Mouse (Mus musculus): ENCODE data around the gene Bglap. TPM values are rescaled to one million over a fixed set of nuclear protein-coding genes. Genes with fewer than 3 reads are reported as not detected.
"Not testable (repeated sequence)": the region's sequence is repeated elsewhere in the genome, so short reads cannot be mapped to it uniquely, and the experiment has no call there.

Gene Bglap
- total RNA-seq, 2 experiments from 2014 or later = not detected

DNA sequence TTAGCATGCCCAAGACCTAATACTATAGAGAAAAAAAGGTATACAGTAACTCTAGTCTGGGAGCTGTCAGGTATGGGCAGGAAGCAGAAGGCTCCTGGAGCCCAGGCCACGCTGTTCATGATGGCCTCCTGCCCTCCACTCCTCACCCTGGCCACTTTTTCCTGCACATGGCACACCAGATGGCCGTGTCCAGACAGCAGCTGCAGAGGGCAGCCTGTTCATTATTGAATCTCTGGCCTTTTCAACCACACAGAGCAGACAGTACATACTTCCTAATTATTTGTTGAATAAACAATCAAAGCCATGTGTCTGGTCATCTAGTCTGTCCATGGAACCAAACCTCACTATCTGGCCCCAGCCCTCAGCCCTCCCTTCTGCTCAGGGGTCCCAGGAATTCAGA lies 14.4 kb upstream of the Bglap start:
- intact Hi-C loops (cut with DNase I; ENCODE audit: low total_unique reads) = no loop called here
- DNase-seq = no peak

DNA sequence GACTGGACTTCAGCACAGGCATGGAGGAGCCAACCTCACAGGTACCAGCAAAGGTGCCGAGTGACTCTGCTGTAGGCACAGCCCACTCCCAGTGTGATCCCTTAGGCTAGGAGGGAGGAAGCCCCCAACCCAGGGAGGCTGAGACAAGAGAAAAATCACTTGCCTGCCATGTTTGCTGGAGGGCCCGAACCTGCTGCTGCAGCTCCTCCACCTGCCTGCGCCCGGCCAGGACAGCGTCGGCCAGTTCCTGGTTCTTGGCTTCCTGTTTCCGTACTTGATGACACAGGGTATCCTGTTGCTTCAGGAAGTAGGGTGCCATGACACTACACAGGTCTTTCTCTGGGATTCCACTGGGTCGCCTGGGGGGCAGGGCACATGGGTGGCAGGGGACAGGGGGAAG lies 11.5 kb upstream of the Bglap start:
- DNase-seq = no peak

DNA sequence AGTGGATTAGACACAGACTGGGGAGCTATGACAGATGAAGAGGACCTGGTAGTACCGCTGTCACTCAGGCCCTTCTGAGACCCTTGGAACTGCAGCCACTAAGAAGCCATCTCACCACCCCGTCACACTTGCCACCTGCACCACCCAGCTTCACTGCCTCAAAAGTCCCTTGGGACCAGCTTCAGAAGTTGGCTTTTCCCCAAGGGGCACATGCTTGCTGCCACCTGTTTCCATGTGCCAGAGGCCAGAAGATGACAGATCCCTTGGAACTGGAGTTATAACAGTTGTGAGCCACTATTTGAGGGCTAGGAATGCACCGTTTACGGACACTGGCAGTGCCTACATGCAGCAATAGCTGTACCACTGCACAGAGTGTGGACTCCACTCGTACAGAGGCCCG lies 11.0 kb upstream of the Bglap start:
- intact Hi-C loops (cut with DNase I; ENCODE audit: low total_unique reads) = no loop called here
- no peak for DNase-seq

More for the DNA sequence above, 11.5 kb upstream of the Bglap start:
- intact Hi-C loops (cut with DNase I; ENCODE audit: low total_unique reads) = no loop called here

DNA sequence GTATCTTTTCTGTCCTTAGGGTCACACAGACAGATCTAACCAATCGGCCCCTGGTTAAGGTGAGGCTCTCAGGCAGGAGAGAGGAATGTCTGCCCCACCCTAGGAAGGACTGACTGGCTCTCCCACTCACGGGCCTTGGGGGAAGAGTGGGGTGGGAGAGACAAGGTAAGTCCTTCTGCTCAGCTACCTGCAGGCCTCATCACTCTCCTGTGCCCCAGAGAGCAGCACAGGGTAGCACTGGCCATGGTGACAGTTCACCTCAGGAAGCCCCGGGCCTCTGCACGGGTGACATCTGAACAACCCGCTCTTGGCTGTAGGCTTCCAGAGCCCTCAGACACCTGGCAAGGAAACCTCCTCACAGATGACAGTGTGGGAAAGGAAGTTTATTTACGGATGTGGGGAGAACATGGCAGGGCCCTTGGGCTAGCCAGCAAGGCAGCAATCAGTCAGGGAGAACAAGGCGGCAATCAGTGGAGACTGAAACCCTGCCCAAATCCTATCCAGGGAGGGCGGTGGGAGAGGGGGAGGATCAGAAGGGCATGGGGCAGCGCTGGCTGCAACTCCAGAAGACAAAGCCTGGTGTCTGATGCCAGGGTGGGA lies 9.6 kb upstream of the Bglap start:
- no peak for DNase-seq
- intact Hi-C loops (cut with DNase I; ENCODE audit: low total_unique reads) = no loop called here

DNA sequence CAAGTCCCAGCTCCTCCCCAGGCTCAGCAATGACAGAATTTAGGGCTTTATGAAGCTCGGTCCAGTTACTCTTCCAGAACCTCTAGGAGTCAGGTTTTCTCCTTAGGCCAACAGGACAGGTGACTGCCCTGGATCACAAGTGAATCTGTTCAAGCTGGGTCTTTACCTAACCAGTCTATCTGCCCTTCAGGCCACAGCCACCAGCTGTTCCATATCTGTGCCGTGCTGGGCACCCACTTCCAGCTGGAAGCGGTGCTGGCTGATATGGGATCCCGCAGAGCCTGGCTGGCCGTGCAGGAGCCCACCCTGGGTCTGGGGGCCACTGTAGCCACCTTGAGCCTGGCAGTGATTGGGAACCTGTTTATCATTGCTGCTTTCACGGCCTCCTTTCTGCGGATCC lies 1.9 kb downstream of the Bglap start:
- intact Hi-C loops (cut with DNase I; ENCODE audit: low total_unique reads); DNase-seq: not testable (repeated sequence)

DNA sequence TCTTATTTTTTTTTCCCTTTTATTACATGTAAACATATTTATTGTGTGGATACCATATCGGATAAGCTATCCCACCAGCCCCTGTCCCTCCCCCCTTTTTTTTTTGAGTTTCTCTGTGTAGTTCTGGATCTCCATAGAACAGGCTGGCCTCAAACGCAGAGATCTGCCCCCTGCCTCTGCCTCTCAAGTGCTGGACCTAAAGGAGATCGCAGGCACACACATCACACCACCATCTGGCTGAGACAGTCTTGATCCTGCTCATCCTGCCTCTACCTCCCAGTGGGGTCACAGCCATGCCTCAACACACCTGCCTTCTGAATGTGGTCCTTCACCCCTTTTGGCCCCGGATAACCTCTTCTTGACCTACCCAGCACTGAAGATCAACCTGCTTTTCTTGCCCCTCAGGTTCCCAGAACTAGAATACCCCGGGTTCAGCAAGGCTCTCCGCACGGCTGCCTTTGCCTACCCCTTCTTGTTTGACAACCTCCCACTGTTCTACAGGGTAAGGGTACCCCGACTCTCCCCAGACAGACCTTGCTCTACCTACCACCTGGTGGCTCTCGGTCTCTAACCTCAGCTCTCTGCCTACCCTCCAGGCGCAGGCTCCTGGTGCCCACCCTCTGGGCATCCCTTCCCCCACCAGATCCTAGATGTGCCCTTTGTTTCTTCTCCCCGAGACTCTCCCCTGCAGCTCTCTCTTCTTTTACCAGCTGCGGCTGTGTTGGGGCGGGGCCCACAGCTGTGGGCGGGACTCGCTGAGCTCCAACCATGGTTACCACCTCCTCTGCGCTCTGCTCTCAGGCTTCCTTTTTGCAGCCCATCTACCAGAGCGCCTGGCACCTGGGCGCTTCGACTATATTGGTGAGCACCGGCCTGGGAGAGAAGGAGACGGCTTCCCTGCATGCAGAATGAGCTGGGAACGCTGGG lies 2.6 kb downstream of the Bglap start:
- DNase-seq; intact Hi-C loops (cut with DNase I; ENCODE audit: low total_unique reads): not testable (repeated sequence)

DNA sequence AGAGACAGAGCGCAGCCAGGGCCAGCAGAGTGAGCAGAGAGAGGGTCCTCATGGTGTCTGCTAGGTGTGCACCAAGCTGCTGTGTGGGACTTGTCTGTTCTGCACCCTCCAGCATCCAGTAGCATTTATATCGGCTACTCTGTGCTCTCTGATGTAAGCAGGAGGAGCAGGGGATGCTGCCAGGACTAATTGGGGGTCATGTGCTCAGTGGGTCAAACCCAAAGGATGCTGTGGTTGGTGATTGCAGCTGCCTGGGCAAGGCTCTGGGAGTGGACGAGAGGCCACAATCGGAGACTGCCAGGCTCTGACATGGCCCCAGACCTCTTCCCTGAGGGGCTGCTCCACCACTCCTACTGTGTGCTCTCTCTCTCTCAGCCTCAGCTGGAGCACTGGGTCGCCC lies 5.7 kb downstream of the Bglap start, which contains the start of gene Bglap2:
TSS of gene Bglap2 (minus strand) at position 101 of the 400 bp plus-strand sequence.
- intact Hi-C loops (cut with DNase I; ENCODE audit: low total_unique reads); DNase-seq: not testable (repeated sequence)

DNA sequence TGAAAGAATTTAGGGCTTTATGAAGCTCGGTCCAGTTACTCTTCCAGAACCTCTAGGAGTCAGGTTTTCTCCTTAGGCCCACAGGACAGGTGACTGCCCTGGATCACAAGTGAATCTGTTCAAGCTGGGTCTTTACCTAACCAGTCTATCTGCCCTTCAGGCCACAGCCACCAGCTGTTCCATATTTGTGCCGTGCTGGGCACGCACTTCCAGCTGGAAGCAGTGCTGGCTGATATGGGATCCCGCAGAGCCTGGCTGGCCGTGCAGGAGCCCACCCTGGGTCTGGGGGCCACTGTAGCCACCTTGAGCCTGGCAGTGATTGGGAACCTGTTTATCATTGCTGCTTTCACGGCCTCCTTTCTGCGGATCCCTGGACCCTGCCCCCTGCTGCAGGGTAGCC lies 7.6 kb downstream of the Bglap start:
- intact Hi-C loops (cut with DNase I; ENCODE audit: low total_unique reads) = not testable (repeated sequence)

DNA sequence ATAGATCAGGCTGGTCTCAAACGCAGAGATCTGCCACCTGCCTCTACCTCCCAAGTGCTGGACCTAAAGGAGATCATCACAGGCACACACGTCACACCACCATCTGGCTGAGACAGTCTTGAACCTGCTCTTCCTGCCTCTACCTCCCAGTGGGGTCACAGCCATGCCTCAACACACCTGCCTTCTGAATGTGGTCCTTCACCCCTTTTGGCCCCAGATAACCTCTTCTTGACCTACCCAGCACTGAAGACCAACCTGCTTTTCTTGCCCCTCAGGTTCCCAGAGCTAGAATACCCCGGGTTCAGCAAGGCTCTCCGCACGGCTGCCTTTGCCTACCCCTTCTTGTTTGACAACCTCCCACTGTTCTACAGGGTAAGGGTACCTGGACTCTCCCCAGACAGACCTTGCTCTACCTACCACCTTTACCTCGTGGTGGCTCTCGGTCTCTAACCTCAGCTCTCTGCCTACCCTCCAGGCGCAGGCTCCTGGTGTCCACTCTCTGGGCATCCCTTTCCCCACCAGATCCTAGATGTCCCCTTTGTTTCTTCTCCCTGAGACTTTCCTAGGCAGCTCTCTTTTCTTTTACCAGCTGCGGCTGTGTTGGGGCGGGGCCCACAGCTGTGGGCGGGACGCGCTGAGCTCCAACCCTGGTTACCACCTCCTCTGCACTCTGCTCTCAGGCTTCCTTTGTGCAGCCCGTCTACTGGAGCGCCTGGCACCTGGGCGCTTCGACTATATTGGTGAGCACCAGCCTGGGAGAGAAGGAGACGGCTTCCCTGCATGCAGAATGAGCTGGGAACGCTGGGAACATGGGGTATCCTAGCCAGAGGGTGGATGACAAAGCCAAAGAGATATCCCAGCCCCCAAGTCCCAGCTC lies 8.3 kb downstream of the Bglap start:
- DNase-seq; intact Hi-C loops (cut with DNase I; ENCODE audit: low total_unique reads): not testable (repeated sequence)

More for the DNA sequence above, 7.6 kb downstream of the Bglap start:
- DNase-seq = not testable (repeated sequence)

DNA sequence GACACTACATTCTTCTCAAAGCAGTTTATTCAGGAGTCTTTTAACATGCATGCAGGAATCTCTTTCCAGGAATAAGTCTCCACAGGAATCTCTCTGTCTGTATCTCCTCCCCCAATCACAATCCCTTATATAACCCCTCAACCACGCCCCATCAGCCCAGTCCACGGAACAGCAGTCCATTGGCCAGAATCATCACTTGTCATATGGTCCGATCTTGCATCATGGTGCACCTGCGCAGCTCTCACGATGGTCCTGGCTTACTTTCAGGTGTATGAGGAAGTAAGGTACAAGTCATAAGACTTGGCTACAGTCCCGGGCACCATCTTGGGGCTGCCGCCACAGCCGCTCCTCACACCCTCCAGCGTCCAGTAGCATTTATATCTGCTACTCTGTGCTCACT lies 11.6 kb downstream of the Bglap start, which contains the start of gene Bglap3:
TSS of gene Bglap3 (minus strand) at position 101 of the 400 bp plus-strand sequence.
- intact Hi-C loops (cut with DNase I; ENCODE audit: low total_unique reads); DNase-seq: not testable (repeated sequence)

DNA sequence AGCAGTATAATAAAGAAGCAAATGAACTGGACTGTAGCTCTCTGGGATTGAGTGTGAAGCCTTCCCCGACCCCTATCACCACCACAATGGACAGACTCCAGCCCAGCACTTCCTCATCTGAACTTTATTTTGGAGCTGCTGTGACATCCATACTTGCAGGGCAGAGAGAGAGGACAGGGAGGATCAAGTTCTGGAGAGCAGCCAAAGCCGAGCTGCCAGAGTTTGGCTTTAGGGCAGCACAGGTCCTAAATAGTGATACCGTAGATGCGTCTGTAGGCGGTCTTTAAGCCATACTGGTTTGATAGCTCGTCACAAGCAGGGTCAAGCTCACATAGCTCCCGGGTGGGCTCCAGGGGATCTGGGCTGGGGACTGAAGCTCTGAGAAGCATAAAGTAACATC lies 15.8 kb downstream of the Bglap start:
- peak; percentile 48 for DNase-seq
- intact Hi-C loops (cut with DNase I; ENCODE audit: low total_unique reads) = not testable (repeated sequence)

DNA sequence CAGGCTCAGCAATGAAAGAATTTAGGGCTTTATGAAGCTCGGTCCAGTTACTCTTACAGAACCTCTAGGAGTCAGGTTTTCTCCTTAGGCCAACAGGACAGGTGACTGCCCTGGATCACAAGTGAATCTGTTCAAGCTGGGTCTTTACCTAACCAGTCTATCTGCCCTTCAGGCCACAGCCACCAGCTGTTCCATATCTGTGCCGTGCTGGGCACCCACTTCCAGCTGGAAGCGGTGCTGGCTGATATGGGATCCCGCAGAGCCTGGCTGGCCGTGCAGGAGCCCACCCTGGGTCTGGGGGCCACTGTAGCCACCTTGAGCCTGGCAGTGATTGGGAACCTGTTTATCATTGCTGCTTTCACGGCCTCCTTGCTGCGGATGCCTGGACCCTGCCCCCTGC lies 16.7 kb downstream of the Bglap start:
- intact Hi-C loops (cut with DNase I; ENCODE audit: low total_unique reads); DNase-seq: not testable (repeated sequence)

DNA sequence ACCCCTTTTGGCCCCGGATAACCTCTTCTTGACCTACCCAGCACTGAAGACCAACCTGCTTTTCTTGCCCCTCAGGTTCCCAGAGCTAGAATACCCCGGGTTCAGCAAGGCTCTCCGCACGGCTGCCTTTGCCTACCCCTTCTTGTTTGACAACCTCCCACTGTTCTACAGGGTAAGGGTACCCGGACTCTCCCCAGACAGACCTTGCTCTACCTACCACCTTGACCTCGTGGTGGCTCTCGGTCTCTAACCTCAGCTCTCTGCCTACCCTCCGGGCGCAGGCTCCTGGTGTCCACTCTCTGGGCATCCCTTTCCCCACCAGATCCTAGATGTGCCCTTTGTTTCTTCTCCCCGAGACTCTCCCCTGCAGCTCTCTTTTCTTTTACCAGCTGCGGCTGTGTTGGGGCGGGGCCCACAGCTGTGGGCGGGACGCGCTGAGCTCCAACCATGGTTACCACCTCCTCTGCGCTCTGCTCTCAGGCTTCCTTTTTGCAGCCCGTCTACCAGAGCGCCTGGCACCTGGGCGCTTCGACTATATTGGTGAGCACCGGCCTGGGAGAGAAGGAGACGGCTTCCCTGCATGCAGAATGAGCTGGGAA lies 17.3 kb downstream of the Bglap start:
- peak; percentile 44 for DNase-seq
- intact Hi-C loops (cut with DNase I; ENCODE audit: low total_unique reads) = not testable (repeated sequence)

DNA sequence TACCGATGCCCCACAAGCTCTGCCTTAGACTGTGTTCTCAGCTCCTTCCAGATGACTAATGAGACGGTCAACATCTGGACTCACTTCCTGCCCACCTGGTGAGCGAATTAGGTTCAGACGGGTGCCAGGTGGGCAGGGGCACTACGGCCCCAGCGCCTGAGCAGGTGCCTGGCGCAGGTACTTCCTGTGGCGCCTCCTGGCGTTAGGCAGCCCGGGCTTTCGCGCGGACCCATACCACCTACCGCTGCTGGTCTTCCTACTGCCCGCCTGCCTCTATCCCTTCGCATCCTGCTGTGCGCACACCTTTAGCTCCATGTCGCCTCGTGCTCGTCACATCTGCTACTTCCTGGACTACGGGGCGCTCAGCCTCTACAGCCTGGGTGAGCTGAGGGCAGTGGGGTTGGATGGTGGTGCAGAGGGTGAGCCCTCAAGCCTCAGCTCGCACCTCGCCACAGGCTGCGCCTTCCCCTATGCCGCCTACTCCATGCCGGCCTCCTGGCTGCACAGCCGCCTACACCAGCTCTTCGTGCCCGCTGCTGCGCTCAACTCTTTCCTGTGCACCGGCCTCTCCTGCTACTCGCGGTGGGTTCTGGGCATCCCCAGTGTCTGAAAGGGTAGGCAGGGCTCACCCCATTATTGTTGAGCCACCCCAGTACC lies 18.4 kb downstream of the Bglap start:
- no peak for DNase-seq
- intact Hi-C loops (cut with DNase I; ENCODE audit: low total_unique reads) = no loop called here

DNA sequence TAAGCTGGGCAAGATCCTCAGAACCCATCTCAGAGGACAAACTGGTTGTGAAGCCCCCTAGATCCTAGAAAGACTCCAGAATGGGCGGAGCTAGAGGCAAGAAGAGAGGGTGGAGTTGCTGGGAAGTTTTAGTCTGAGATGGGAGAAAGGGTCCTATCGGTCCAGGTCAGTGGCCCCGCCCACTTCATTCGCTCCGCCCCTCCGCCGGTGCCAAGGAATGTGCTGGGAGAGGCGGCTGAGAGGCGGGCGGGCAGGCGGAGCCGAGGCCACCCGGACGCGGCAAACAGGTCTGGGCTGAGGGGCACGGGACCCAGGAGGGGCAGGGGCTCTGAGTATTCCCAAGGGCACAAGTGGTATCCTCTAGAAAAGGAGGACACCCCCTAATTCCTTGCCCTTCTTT lies 19.9 kb downstream of the Bglap start, which contains the start of gene Paqr6:
TSS of gene Paqr6 (plus strand) at position 248 of the 400 bp plus-strand sequence.
- peak; percentile 75 for DNase-seq
- intact Hi-C loops (cut with DNase I; ENCODE audit: low total_unique reads) = no loop called here

DNA sequence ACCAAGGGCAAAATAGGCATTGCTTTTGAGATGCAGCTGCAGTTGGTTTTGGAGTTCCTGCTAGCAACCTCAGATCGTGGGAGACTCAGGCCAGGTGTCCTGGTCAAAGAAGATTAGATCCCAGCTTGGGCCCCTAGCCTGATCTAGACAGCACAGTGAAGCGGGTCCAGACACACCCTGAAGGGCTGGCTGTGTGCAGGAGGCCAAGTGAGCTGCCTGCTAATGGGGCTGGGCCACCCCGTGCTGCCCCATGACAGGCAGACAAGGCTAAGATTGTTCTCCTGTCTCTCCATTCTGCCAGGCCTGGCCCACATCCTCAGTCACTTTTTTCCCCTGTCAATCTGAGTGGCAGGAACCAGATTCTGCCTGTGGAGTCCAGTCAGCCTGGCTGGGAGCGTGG lies 20.6 kb downstream of the Bglap start:
- no peak for DNase-seq

DNA sequence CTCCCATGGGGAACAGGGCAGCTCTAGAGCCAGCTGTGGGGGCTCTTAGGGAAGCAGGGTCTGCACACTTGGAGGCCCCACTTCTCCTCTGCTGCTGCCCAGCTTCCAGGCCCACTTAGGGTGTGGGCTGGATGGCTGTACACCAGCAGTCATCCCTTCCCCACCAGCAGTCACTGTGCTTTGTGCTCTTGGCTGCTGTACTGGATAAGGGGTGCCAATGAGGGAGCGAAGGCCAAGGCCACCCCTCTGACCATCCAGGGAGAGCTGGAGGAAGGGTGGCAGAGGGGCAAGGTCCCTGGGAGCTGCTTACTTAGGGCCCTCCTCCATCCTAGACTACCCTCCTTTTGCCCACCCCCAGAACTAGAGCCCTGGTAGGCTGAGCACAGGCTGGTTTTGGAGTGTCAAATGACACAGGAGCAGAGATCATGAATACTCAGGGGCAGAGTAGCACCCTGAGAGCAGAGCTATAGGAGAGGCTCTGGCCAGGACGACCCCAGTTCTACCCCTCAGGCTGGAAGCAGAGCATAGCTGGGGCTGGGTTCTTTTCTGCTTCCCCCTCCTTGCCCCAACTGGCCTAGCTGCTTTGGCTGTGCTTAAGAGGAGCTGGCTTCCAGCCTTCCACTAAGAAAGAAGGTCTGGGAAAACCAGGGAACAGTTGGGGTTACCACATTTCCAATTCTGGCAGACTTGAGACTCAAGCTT lies 22.5 kb downstream of the Bglap start:
- DNase-seq = no peak
- intact Hi-C loops (cut with DNase I; ENCODE audit: low total_unique reads) = no loop called here

More for the DNA sequence above, 20.6 kb downstream of the Bglap start:
- intact Hi-C loops (cut with DNase I; ENCODE audit: low total_unique reads) = no loop called here

DNA sequence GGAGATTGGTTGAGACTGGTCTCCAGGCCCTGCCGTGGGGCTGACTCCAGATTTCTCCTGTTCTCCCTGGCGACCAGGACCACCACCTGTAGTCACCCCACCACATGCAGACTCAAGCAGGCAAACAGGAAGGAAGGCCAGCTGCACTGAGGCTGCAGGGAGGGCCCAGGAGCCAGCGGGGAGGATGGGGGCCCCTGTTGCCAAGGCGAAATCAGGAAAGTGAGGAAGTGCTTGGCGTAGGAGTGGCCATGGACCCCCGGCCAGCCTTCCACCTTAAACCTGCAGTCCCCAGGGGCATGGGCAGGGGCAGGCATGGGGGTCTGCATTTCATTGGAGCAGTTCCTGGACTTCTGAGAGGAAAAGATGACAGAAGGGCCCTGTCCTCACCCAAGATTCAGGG lies 23.2 kb downstream of the Bglap start:
- no peak for DNase-seq
- intact Hi-C loops (cut with DNase I; ENCODE audit: low total_unique reads) = no loop called here

Measured in gastrocnemius, postnatal 14 days (tissue).